Mouse (Mus musculus) stomach, postnatal 0 days (tissue): ENCODE data around the gene Ahcy.

ENCODE experiments used
- CTCF ChIP-seq: IDR thresholded peaks from 2 replicates; pipeline ENCODE4 v1.5.1; 2016; ENCODE audit warnings: antibody characterized with exemption, low read depth, mild to moderate bottlenecking, moderate library complexity
- EP300 ChIP-seq: optimal IDR thresholded peaks from 2 replicates; pipeline ENCODE3; 2016; ENCODE audit warnings: antibody characterized with exemption

DNA sequence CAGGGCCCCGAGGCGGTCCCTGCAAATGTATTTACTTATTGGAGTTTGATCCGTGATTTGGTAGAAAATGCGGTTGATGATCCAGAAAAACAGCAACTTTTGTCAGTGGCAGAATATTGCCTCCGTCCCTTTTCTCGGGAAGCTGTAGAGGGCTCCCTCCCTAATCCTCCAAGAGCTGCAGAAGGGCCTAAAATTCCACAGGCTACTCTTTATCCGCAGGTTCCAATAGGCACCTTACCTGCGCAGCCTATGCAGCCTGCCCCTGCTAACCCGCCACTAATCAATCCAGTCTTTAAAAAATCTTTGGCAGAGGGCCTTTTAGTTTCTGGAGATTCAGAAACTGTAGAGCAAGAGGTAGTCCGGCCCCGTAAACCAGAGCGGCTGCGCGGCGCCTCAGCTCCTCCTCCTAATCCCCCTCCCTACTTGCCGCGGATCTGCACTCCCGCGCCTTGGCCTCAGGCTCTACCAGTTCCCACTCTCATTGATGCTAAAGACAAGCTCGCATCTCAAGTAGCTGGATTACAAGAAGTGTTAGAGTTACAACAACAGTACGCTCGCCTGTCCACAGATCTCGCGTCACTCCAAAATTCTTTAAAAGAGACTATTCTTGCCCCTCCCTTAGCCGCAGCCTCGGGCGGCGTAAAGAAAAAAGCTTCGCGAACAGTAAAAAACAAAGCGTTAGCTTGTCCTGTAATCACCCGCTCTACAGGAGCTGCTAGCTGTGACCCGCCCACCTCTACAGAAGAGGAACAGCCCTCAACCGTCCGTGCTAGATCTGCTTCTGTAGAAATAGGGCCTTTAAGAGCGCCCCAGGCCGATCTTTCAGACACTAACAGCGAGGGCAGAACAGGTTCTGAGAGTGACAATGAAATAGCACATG, 55.3 kb downstream of the Ahcy start:
- peak; percentile 31 for TF ChIP-seq CTCF
- TF ChIP-seq EP300: no peak
